Mouse (Mus musculus) erythroid progenitor cell, adult 5-6 weeks (primary cell): ENCODE data around the gene Rcc2. TPM values are rescaled to one million over a fixed set of nuclear protein-coding genes. Genes with fewer than 3 reads are reported as not detected.
A peak's percentile ranks its signal among the peaks of the same experiment; 100 is the strongest.

Experiments
- ATAC-seq: replicated peaks from 2 replicates; pipeline ENCODE4 v1.8.0; 2016; ENCODE audit warnings: moderate number of reproducible peaks, mild to moderate bottlenecking, moderate TSS enrichment, inconsistent platforms; ENCODE audit not compliant: poor library complexity, low FRiP score, severe bottlenecking
- total RNA-seq, 2 experiments: library from RNA; stranded (forward) in 1 of 2; stranded (reverse) in 1 of 2; fragments of 150-400 nt in 1 of 2; fragments of 186-747, 209-891 nt in 1 of 2; gene quantifications; 2 replicates each; pipeline versions ENCODE4 v1.2.3 to v1.2.4; 2015 to 2017; ENCODE audit warnings: low replicate concordance in 2 of 2

The Rcc2 gene
- total RNA-seq, 2 experiments from 2014 or later = 22.6 to 26.0 TPM

DNA sequence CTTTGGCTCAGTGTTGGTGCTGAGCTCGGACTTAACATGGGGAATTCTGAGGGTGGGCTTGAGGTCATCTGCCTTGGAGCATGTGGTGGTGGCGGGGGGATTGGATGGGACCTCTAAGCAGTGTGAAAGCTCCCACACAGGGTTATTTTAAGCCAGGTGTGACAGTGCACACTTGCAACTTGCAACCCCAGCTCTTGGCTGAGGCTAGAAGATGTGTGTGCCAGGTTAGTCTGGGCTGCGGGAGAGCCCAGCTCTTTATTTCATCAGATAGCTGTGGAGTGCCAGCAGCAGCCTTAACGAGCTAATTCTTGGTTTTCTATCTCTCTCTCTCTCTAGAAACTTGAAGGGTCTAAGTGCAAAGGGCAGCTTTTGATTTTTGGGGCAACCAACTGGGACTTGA is 7.3 kb downstream of the Rcc2 start:
- no peak for ATAC-seq

DNA sequence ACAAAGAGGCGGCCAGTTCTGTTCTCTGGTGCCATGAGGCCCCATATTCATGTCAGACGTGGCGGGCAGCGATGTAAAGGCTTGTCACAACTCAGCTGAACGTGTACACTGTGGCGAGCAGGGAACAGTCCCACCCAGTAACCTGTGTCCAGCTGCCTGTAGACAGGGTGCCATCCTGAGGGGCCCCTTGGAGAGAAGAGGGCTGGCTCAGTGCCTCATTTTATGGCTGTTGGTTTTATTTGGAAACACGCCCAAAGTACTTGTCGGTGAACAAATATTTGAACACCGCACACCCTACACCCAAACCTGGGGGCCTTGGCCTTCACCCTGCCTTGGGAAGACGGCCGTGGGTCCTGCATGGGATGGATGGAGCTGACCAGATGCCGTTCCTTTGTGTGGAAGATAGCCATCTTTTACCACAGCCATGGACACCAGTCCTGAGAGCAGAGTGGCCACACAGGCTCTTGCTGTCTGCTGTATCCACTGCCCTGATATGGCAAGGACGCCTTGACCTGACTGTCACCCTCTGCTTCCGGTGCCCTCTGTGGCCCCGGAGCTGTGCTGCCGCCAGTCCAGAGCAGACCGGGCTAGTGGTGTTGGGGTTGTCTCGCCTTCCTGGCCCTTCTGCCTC is 8.1 kb downstream of the Rcc2 start:
- no peak for ATAC-seq

DNA sequence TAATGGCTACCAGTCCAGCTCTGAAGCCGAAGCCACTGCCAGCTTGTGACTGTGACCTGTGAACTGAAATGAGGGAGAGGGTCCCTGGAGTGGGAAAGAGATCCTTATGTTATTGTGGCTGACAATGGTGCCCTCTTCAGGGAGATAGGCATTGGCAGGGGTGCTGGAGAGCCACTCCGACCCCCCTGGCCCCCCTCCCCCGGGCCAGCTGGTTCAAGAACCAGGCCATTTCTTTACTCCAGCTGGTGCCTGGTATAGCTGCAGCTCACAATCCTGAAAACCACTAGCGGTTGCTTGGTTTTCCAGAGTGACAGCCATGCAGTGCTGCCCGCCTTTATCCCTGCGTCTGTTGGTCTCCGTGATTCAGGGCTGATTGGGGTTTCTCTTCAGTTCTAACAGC is 8.8 kb downstream of the Rcc2 start:
- no peak for ATAC-seq

DNA sequence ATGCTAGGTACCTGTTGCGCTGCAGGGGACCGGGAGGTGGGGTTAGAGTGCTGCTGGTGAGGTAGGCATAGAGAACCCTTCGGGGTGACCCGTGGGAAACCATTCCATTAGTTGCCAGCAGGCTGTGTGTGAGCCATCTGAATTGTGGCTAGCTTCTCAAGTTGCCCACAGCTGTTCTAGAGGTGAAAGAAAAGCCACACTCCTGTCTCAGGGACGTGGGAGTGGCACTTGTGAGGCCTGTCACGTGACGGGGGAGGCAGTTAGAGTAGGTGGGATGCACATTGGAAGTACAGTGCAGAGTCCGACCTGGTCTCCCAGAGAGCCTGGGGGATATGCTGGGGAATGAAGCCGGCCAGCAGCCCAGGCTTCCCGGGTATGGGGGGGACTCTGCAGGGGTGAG is 9.3 kb downstream of the Rcc2 start:
- ATAC-seq = no peak

DNA sequence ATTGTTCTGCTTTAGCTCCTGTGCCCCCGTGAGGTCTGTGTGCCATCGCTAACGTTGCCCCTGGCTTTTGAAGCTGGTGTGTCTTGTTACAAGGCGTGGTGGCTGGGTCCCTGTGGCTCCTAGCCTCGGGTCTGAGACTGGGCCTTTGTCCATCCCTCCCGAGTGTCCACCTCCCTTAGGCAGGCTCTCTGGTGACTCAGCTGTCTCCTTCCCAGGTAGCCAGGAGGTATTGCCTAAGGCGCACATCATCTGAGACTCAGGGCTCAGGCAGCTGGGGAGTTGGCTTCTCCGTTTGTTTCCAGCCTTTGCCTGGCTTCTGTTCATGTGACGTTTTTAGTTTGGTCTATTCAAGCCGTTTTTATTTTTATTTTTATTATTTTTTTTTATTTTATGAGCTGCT is 10.4 kb downstream of the Rcc2 start:
- ATAC-seq = no peak

DNA sequence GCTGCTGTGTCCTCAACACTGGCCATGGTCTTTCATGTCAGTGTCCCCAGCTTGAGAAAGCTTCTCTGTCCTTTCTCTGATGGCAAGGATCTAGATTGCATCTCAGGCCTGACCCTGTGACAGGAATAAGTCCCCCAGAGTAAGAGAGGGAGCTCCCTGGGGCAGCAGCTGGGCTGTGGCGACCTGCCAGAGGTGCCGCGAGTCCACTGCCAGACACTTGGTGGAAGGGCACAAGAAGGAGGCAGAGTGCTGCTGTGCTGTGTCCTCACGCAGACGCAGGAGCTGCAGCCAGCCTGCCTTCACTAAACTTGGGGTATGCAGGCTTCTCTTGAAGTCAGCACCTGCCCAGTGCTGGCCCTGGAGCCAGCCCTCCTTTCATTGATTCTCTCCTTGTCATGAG is 11.0 kb downstream of the Rcc2 start:
- no peak for ATAC-seq

DNA sequence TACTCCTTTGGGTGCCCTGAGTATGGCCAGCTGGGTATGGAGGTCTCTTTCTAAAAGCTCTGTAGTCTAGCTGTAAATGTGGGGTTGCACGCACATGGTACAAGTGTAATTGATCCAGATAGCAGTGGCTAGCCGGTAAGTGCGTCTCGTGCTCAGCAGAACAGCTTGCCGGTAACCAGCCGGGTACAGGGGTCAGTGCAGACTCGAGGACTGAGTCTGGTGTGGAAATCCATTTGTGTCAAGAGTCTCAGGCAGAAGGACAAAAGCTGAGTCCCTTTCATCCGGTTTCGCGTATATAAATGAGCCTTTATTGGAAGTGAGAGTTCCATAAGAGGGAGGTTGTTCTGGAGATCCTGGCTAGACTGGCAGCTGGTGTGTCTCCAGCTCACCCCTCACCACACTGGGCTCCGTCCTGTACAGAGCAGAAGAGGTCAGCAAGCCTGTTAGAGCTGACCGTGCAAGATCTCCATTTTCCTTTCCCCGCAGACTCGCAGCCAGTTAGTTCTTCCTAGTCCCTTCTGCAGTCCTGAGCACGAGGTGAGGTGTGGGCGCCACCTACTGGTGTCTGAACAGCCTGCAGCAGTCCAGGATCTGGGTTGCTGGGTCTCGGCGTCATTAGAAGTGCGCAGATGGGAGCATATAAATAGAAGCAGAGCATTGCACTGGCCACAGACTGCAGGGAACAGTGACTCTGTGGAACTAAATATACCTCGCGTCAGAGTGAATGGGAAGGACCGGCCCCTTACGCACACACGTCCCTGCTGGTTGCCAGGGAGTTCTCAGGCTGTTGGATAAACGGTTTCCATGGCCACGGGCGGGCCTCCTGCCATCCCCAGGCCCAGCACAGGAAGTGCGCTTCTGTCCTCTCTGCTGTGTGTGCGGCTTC is 13.4 kb downstream of the Rcc2 start:
- ATAC-seq = peak; percentile 72

DNA sequence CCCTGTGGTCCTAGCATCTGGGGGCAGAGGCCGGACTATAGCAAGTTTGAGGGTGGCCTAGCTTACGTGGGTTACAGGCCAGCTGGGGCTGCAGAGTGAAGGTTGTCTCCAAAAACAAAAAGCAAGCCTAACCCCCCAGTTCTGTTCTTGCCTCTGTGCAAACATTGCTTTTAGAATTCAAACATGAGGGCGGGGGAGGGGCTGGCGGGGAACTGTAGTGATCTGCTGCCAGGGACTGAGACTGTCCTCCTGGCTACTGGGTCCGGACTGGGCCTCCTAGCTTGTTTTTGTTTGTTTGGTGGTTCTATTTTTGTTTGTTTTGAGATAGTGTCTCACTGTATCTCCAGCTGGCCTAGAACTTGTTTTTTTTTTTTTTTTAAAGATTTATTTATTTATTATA is 14.2 kb downstream of the Rcc2 start:
- no peak for ATAC-seq

DNA sequence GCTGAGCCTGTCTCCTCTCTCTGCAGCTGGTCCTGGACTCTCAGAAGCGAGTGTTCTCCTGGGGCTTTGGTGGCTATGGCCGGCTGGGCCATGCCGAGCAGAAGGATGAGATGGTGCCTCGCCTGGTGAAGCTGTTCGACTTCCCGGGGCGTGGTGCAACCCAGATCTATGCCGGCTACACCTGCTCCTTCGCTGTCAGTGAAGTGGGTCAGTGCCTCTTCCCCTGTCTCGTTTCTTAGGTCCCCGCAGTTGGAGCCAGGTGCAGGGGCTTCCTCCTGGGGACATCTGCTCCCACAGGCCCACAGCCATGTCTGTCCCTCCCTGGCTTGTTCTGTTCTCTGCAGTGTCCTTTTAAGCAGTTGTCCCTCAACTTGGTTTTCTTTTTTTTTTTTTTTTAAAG is 16.7 kb downstream of the Rcc2 start:
- no peak for ATAC-seq

DNA sequence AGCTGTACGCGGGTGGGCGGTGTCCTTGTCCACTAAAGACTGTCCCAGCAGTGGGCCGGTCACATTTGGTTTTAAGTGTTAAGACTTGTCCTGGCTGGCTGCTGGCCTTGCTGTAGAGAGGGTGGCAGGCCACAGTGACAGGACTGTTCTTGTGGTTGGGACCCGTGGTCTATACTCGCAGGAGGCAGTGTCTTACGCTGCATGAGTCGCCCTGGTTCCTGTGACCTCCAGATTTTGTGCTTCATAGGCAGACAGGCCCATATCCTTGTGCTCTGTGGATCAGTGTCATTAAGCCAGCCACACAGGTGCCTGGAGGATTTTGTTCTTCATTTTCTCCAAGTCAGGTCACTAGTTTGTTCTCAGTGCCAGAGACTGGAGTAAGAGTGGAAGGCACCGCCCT is 18.1 kb downstream of the Rcc2 start:
- ATAC-seq = no peak

DNA sequence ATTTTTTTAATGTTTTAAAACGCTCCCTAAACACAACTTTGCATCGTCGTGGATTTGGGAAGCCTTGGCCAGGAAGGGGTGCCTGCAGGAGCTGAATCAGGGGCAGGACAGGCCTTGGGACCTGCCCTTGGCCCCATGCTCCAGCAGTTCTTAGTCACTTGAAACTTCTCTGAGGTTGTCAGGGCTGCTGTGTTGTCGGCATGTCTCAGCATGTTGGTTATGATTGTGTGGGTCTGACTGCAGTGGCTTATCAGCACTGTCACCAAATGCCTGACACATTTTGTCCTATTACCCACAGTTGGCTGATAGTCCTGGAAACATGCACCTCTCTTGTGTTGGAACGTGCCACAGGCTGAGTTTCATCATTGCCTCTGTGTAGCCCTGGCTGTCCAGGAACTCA is 19.8 kb downstream of the Rcc2 start:
- no peak for ATAC-seq

DNA sequence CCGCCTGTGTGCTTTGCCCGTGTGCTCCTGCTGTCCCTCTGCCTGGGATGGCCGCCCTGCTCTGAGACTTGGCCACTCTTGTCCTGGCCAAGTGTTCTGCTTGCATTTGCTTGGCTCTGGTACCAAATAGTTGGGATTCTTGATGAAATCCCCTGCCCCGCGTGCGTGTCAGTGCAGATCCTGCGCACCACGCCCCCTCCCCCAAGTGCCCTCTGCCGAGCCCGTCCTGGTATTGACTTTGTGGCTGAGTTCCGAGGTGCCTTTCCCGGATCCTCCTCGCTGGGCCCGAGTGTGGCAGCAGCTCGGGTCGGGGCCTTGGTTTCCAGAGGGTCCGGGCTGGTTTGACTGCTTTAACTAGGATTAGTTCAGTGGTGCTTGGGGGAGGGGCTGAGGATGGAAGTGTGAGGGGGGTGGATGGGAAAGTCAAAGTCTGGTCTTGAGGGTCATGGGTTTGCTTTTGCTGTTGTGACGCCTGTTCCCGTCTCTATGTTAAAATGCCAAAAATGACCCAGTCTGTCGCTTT is 21.7 kb downstream of the Rcc2 start:
- ATAC-seq = no peak

DNA sequence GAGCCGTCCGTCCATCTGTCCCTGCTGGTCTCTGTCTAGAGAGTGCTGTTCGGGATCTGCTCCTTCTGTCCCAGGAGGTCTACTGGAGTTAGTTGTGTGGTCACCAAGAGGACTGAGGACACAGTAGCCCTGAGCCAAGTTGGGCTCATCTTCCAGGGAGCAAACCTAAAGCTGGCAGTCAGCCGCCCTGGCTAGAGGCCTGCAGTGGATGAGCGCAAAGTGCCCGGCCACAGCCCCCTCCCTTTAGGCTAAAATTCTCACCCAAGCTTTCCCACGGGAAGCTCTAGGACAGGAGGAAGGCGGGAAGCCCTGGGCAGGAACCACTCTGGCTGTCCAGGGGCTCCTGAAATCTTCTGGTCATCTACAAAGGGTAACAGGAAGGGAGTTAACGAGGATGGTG is 22.4 kb downstream of the Rcc2 start:
- no peak for ATAC-seq

DNA sequence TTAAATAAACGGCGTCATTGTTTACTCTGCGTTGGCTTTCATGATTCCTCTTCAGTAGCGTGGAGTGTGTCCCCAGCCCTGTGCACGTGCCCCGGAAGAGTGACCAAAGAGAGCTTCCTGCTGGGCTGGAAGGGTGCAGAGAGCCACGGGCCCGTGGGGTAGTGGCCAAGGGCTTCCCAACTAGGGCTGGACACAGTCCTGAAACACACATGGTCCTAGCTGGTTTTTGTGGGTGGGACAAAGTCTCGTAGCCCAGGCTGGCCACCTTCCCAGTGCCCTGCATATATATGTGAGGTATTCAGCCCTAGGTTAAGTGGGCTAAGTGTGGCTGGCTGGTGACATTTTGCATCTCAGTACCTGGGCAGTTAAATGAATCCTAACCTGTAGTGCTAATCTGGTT is 22.9 kb downstream of the Rcc2 start:
- ATAC-seq = no peak

DNA sequence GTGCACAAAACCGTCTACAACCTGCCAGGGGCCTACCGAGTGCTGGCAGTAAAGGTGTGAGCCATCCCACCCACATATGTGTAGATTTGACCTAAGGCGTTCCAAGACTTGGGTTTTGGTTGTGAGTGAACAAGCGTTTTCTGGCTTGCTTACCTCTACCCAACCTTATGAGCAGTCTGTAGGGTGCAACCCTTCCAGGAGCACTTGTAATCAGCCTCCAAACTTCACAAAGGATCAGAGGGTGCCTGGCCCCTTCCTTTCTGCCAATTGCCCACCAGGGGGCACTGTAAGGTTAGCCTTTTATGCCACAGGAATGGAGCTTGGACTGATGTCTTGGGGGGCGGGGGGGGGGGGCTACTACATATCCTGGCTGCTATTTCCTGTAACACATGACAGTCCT is 23.5 kb downstream of the Rcc2 start:
- ATAC-seq = no peak

DNA sequence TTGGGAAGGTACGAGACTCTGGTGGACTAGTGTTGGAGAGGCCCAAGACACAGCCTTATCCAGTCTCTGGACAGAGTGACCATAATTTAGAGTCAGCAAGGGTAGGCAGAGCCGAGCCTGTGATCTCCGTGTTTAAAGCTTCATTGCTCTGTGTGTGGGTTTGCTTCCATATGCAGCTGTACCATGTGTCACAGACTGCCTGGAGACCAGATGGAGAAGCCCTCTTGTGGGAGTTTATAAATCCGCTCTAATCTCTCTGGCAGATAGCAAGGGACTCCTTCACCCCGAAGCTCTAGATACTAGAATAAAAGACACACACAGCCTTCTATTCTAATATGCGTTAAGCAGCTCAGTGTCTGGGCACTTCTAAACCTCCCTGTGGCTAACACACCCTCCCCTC is 24.4 kb downstream of the Rcc2 start:
- no peak for ATAC-seq

DNA sequence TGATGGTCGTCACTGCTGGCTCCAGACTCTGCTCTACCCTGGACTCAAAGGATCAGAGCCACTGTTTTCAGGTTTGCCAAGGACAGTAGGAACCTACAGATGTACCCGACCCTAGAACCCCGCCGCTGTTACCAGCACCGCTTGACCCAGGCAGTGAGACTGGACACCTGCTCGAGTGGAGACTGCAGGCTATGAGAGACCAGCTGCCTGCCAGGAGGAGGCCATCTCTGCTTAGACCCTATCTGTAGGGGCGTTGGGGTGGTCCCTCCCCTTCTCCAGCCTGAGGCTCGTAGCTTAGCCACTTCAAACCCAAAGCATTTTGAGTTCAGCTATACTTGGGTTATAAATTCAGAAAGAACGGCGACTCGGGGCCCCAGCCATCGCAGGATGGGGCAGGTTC is 26.6 kb downstream of the Rcc2 start:
- no peak for ATAC-seq

DNA sequence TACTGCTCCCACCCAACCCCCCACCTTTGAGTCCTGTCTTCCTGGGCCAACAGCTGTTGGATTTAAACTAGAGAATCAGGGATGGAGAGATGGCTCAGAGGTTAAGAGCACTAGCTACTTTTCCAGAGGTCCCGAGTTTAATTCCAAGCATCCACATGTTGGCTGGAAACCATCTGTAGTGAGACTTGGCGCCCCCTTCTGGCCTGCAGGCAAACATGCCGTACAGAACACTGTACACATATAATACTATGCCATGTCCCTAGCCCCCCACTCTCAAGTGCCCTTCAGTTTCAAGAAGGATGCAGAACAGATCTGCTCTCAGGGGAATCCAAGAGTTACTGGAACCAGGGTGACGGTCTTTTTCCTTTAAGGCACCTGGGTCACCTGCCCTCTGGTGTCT is 31.3 kb downstream of the Rcc2 start:
- 0 out of 2 replicates have a peak, but pooled peaks have one; percentile 43 for ATAC-seq

DNA sequence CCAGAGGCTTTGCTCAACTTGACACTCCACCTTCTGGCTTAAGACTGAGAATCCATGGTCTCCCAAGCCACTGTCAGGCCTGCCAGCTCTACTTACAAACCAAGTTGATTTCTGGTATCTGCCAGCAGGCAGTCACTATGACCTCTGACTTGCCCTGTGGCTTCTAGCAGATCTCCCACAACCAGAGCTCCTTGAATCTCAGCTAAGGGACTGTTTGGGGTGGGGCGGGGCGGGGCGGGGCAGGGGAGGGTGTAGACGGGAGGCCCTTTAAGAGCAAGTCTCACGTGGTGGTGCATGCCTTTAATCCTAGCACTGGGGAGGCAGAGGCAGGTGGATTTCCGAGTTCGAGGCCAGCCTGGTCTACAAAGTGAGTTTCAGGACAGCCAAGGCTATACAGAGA is 32.5 kb downstream of the Rcc2 start:
- ATAC-seq = no peak

DNA sequence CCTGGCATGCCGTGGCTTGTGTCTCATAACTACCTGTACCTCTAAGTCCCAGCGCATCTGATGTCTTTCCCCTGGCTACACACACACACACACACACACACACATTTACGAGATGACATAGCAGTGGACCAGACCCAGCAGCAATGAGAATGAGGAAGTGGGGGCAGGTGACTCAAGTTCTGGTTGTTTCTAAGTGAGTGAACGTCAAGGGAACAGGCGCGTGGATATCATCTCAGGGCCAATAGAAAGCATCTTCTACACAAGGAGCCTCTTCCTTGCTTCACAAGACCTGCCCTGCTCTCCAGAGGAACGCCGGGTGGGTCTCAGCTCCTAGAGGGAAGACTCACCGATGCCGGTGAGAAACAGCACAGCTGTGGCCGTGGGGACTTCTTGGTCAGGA is 40.3 kb downstream of the Rcc2 start:
- ATAC-seq = no peak

DNA sequence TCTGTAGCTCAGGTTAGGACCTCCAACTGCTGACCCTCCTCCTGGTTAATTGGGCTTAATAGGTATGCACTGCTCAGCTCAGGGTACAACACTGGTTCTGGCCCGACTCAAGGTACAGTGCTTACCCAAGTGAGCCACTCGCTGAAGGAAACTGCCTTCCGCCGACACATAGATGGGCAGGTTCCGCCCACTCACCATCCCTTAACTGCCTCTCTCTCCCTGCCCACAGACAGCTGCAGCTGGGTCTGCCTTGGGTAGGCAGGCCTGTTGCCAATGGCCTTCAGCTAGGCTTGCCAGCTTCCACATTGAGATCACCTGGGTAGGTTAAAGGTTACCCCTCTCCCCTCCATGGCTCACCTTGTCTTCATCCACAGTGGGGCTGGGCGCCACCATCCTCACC is 41.1 kb downstream of the Rcc2 start:
- ATAC-seq = no peak
